Comparison of ENCODE assay signal across 8 mouse cellular contexts in genomic region chr1:168093044-168093443, GRCm38 (mm10).
DNase-seq lines count a peak whose midpoint lies in the region; ATAC-seq and TF ChIP-seq lines count a peak whose summit lies in the region.
"Had no signal": no experiment of that assay in that cellular context is flagged by ENCODE, and none has a peak within 500 bp of the region (broad histone marks: within the 10 kb centered on the region; RNA-seq: fewer than 3 reads in every experiment).

No protein-coding gene starts in this region.

- no peak for ATAC-seq in intestine, postnatal 0 days
- no peak for ATAC-seq in intestine, embryonic 15.5 days

- H3K9ac ChIP-seq in intestine, postnatal 0 days (ENCODE audit: low read depth, low read length): no peak overlapping the region
- no peak overlapping the region for H3K9ac ChIP-seq in intestine, embryonic 15.5 days
- H3K9ac ChIP-seq: midbrain, embryonic 12.5 days had no signal

- peak; percentile 40 for DNase-seq in brain, embryonic 18.5 days (ENCODE audit: low read depth, low spot score)
- peak; percentile 26 to 49 for DNase-seq in frontal cortex, postnatal 36 days (ENCODE audit: low spot score in 2 of 2)
- DNase-seq in left cerebral cortex, postnatal 10 days (ENCODE audit: extremely low spot score in 1 of 2, low spot score in 2 of 2): peak; percentile 54 to 58
- peak; percentile 28 for DNase-seq in right cerebral cortex, postnatal 4 days
- DNase-seq in natural killer cell, adult 2 months (ENCODE audit: low spot score in 2 of 2): no peak

- no peaks in the 10 kb centered on the region for H3K9me3 ChIP-seq in intestine, postnatal 0 days (ENCODE audit: control insufficient read depth)
- H3K9me3 ChIP-seq in intestine, embryonic 15.5 days: no peaks in the 10 kb centered on the region
- H3K9me3 ChIP-seq: midbrain, embryonic 12.5 days had no signal

- no peaks in the 10 kb centered on the region for H3K27me3 ChIP-seq in intestine, postnatal 0 days (replicated peaks; ENCODE audit: control insufficient read depth, insufficient read depth, low read length)
- H3K27me3 ChIP-seq in intestine, embryonic 15.5 days (replicated peaks): no peaks in the 10 kb centered on the region

- 59% methylated on average over 2 of the region's 2 CpGs for WGBS in intestine, postnatal 0 days
- 85% methylated on average over 2 of the region's 2 CpGs for WGBS in intestine, embryonic 15.5 days

- no peaks in the 10 kb centered on the region for H3K4me1 ChIP-seq in intestine, postnatal 0 days (replicated peaks; ENCODE audit: control insufficient read depth, insufficient read depth, low read length)
- H3K4me1 ChIP-seq in intestine, embryonic 15.5 days (replicated peaks): no peaks in the 10 kb centered on the region

- H3K36me3 ChIP-seq in intestine, postnatal 0 days (ENCODE audit: control insufficient read depth, insufficient read depth): no peaks in the 10 kb centered on the region
- no peaks in the 10 kb centered on the region for H3K36me3 ChIP-seq in intestine, embryonic 15.5 days
- H3K36me3 ChIP-seq: midbrain, embryonic 12.5 days had no signal

- TF ChIP-seq CTCF in intestine, postnatal 0 days (IDR thresholded peaks at IDR 0.05; ENCODE audit: low read depth): peak; percentile 66

- intact Hi-C loops in left cerebral cortex, postnatal 10 days (cut with DNase I): loop anchor here (10.0 kb wide), 1 partner anchor 1262 kb away; no protein-coding TSS in a partner anchor

- H3K27ac ChIP-seq in intestine, postnatal 0 days (ENCODE audit: low read depth, low read length): no peak overlapping the region
- H3K27ac ChIP-seq in intestine, embryonic 15.5 days: no peak overlapping the region
- H3K27ac ChIP-seq: midbrain, embryonic 12.5 days had no signal

- H3K4me3 ChIP-seq in intestine, postnatal 0 days (ENCODE audit: low read depth, low read length): no peak overlapping the region
- H3K4me3 ChIP-seq in intestine, embryonic 15.5 days (replicated peaks): no peak overlapping the region
- H3K4me3 ChIP-seq: midbrain, embryonic 12.5 days had no signal

- H3K4me2 ChIP-seq in intestine, postnatal 0 days (replicated peaks; ENCODE audit: low read depth): no peak overlapping the region
- H3K4me2 ChIP-seq in intestine, embryonic 15.5 days (replicated peaks): no peak overlapping the region
- H3K4me2 ChIP-seq: midbrain, embryonic 12.5 days had no signal

Comparison
In these comparisons a context has a peak if more than half of its experiments do, and no peak if none do; other contexts are left out.
1. DNase-seq: peak in brain, embryonic 18.5 days (single experiment), frontal cortex, postnatal 36 days (2 of 2), left cerebral cortex, postnatal 10 days (2 of 2) and right cerebral cortex, postnatal 4 days (single experiment); none in natural killer cell, adult 2 months (0 of 2).